Mouse (Mus musculus): ENCODE results near the gene Stard13.

- TF ChIP-seq TAL1 (IDR thresholded peaks at IDR 0.05; ENCODE audit: low read length) (no peak), POLR2A (IDR thresholded peaks at IDR 0.05; ENCODE audit: control insufficient read depth in 1 of 2, insufficient read depth in 1 of 2, low read depth in 1 of 2, low read length in 2 of 2, poor library complexity in 1 of 2) (no peak), CTCF (IDR thresholded peaks at IDR 0.05 in 2 of 3, conservative IDR thresholded peaks at IDR 0.05 in 1 of 3; ENCODE audit: control insufficient read depth in 1 of 3, insufficient read depth in 1 of 3, low read depth in 2 of 3, low read length in 3 of 3, poor library complexity in 1 of 3, severe bottlenecking in 1 of 3) (no peak), NRF1 (IDR thresholded peaks at IDR 0.05; ENCODE audit: insufficient read depth, low read depth, low read length, poor library complexity, severe bottlenecking) (no peak), POLR2AphosphoS2 (IDR thresholded peaks at IDR 0.05; ENCODE audit: low read length) (no peak), MEF2A (IDR thresholded peaks at IDR 0.05; ENCODE audit: extremely low read depth, insufficient replicate concordance, low read depth, low read length, poor library complexity, severe bottlenecking) (no peak), EP300 (IDR thresholded peaks at IDR 0.05; ENCODE audit: low read depth in 1 of 2, low read length in 2 of 2) (no peak), MXI1 (IDR thresholded peaks at IDR 0.05; ENCODE audit: low read depth, low read length) (no peak), BHLHE40 (IDR thresholded peaks at IDR 0.05; ENCODE audit: borderline replicate concordance, low read depth, low read length) (no peak), ELF1 (IDR thresholded peaks at IDR 0.05; ENCODE audit: low read depth, low read length) (no peak), GABPA (IDR thresholded peaks at IDR 0.05; ENCODE audit: low read depth, low read length) (no peak), RAD21 (IDR thresholded peaks at IDR 0.05; ENCODE audit: low read depth, low read length) (no peak), TBP (IDR thresholded peaks at IDR 0.05; ENCODE audit: low read depth, low read length) (no peak)
Observed at GRCm38 (mm10) chr5:151165381-151166016, 68.1 kb downstream of the Stard13 start.

Data from MEL (cell line).